Comparison of ENCODE assay signal across 7 mouse cellular contexts in genomic region chr16:22160386-22161145, GRCm38 (mm10). TPM values are rescaled to one million over a fixed set of nuclear protein-coding genes. Genes with fewer than 3 reads are reported as not detected.
A peak's percentile ranks its signal among the peaks of the same experiment; 100 is the strongest.
DNase-seq lines count a peak whose midpoint lies in the region; ATAC-seq lines count a peak whose summit lies in the region.

No protein-coding gene starts in this region.

- H3K9ac ChIP-seq in midbrain, embryonic 11.5 days (ENCODE audit: low read length): peak overlapping the region; percentile 54

- under 1% methylated on average over 16 of the region's 16 CpGs for WGBS in hindbrain, embryonic 10.5 days
- under 1% methylated on average over 16 of the region's 16 CpGs for WGBS in midbrain, embryonic 11.5 days

- ATAC-seq in midbrain, embryonic 11.5 days (ENCODE audit: low FRiP score): no peak
- ATAC-seq in cerebellum, adult (ENCODE audit: insufficient number of reproducible peaks, low FRiP score, low TSS enrichment): no peak

- peaks cover 4% of the 10 kb centered on the region for H3K36me3 ChIP-seq in hindbrain, embryonic 10.5 days
- no peaks in the 10 kb centered on the region for H3K36me3 ChIP-seq in midbrain, embryonic 11.5 days (ENCODE audit: control insufficient read depth, insufficient read depth, low read length)

- H3K4me1 ChIP-seq in hindbrain, embryonic 10.5 days (replicated peaks): peaks cover 41% of the 10 kb centered on the region
- H3K4me1 ChIP-seq in midbrain, embryonic 11.5 days (ENCODE audit: control insufficient read depth, insufficient read depth, low read length): peaks cover 18% of the 10 kb centered on the region

- H3K4me2 ChIP-seq in midbrain, embryonic 11.5 days: peak overlapping the region; percentile 74

- DNase-seq in ES-CJ7 (ENCODE audit: low read depth, low spot score) (peak; percentile 73), ZHBTc4 (ENCODE audit: low read depth, low spot score) (peak; percentile 64)
- DNase-seq in hindbrain, embryonic 10.5 days (ENCODE audit: low spot score): peak; percentile 10
- peak; percentile 92 for DNase-seq in midbrain, embryonic 11.5 days (ENCODE audit: low spot score, missing footprints)
- no peak for DNase-seq in natural killer cell, adult 2 months (ENCODE audit: low spot score in 2 of 2)
- DNase-seq in layer of hippocampus, postnatal 14 days (ENCODE audit: low spot score in 2 of 2): no peak

- peak overlapping the region; percentile 99 for H3K27ac ChIP-seq in hindbrain, embryonic 10.5 days
- H3K27ac ChIP-seq in midbrain, embryonic 11.5 days (ENCODE audit: low read depth, low read length): no peak overlapping the region

- peak overlapping the region; percentile 97 for H3K4me3 ChIP-seq in hindbrain, embryonic 10.5 days
- H3K4me3 ChIP-seq in midbrain, embryonic 11.5 days (ENCODE audit: low read depth, low read length): peak overlapping the region; percentile 95

- no peaks in the 10 kb centered on the region for H3K27me3 ChIP-seq in hindbrain, embryonic 10.5 days (ENCODE audit: insufficient read depth, poor library complexity, severe bottlenecking)
- no peaks in the 10 kb centered on the region for H3K27me3 ChIP-seq in midbrain, embryonic 11.5 days (ENCODE audit: control insufficient read depth, insufficient read depth, low read length)

- no peaks in the 10 kb centered on the region for H3K9me3 ChIP-seq in hindbrain, embryonic 10.5 days
- no peaks in the 10 kb centered on the region for H3K9me3 ChIP-seq in midbrain, embryonic 11.5 days (ENCODE audit: control insufficient read depth, low read length)

RNA-seq across cellular contexts. Expression of gene Igf2bp2, which starts 2.5 kb away (rescaled TPM):
- 141 and 165 TPM in 2 replicates for polyA plus RNA-seq in hindbrain, embryonic 10.5 days (2016; fragmentation: Nextera tagmentation; extraction: Ambion mirVana)
- polyA plus RNA-seq in midbrain, embryonic 11.5 days (2014; fragmentation: Nextera tagmentation; extraction: Ambion mirVana): 108 and 109 TPM in 2 replicates
- 1 to 10 TPM; 1.1 TPM for total RNA-seq in layer of hippocampus, postnatal 14 days (2021)

Comparison
In these comparisons a context has a peak if more than half of its experiments do, and no peak if none do; other contexts are left out.
1. DNase-seq: peak in ES-CJ7 (single experiment), ZHBTc4 (single experiment), hindbrain, embryonic 10.5 days (single experiment) and midbrain, embryonic 11.5 days (single experiment); none in natural killer cell, adult 2 months (0 of 2) and layer of hippocampus, postnatal 14 days (0 of 2).